Mouse (Mus musculus): ENCODE data around the gene Ppp2r5c. TPM values are rescaled to one million over a fixed set of nuclear protein-coding genes. Genes with fewer than 3 reads are reported as not detected.

Gene Ppp2r5c
- polyA plus RNA-seq, 1 experiment from 2014 or later = 180 TPM

DNA sequence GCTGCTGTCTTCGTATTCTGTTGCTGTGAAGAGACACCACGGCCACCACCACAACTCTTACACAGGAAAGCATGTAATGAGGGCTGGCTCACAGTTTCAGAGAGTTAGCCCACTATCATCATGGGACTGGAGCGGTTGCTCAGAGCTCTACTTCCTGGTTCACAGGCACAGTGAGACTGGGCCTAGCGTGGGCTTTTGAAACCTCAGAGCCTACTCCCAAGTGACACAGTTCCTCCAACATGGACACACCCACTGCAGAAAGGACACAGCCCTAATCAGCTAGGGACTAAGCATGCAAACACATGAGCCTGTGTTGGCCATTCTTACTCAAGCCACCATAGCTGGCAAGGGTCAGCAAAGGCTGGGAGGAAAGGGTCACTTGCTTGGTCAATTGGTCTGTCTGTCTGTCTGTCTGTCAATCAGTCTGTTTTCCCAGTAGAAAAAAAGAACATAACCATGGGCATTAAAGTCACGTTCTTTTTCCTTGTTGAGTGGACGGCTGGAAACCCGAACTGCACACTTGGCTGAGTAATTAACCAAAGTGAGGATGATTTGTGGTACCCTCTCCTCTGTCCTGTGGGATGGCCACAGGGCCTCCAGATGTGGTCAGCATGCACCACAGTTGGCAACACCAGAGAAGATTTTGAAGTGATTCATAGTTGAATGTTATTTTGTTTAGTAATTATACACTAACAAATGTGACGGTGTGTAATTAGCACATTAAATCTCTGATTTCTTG, 56.7 kb downstream of the Ppp2r5c start:
- no peak for TF ChIP-seq CTCF (IDR thresholded peaks at IDR 0.05; ENCODE audit: low read depth)
- Histone ChIP-seq H3K9ac (no peak overlapping the region), H3K27me3 (ENCODE audit: insufficient read depth, low read length) (no peaks in the 10 kb centered on the region), H3K27ac (ENCODE audit: low read depth) (peak overlapping the region; percentile 12; the same call in 1 of the 2 replicates), H3K4me1 (ENCODE audit: insufficient read depth) (no peaks in the 10 kb centered on the region), H3K4me2 (no peak overlapping the region), H3K4me3 (ENCODE audit: low read depth, low read length) (no peak overlapping the region), H3K9me3 (ENCODE audit: low read depth, low read length) (no peaks in the 10 kb centered on the region), H3K36me3 (ENCODE audit: insufficient read depth) (no peaks in the 10 kb centered on the region)
- WGBS = 80% methylated on average over 8 of the region's 8 CpGs
- ATAC-seq (ENCODE audit: insufficient read depth) = no peak
- DNase-seq = no peak

DNA sequence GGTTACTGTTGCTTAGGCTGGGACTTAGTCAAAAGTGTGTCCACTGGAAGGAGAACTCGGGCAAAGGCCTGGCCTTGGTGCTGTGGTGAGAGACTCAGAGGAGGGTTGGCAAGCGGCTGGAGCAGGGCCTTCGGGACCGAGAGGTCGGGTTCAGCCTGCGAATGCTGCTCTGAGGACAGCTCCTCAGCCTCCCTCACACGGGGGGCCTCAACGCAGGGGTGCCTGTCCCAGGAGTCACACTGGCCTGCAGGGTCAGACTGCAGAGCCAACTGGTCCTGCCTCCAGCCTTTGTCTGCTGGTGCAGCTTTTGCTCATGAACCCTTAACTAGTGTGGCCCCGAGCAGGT, 57.2 kb downstream of the Ppp2r5c start:
- H3K9ac ChIP-seq = no peak overlapping the region
- no peak overlapping the region for H3K27ac ChIP-seq (ENCODE audit: low read depth)
- DNase-seq = no peak
- no peak overlapping the region for H3K4me3 ChIP-seq (ENCODE audit: low read depth, low read length)
- H3K36me3 ChIP-seq (ENCODE audit: insufficient read depth) = no peaks in the 10 kb centered on the region
- no peaks in the 10 kb centered on the region for H3K27me3 ChIP-seq (ENCODE audit: insufficient read depth, low read length)
- ATAC-seq (ENCODE audit: insufficient read depth) = no peak
- no peaks in the 10 kb centered on the region for H3K4me1 ChIP-seq (ENCODE audit: insufficient read depth)
- 64% methylated on average over 9 of the region's 9 CpGs for WGBS
- no peak for TF ChIP-seq CTCF (IDR thresholded peaks at IDR 0.05; ENCODE audit: low read depth)
- H3K4me2 ChIP-seq = no peak overlapping the region
- H3K9me3 ChIP-seq (ENCODE audit: low read depth, low read length) = no peaks in the 10 kb centered on the region

DNA sequence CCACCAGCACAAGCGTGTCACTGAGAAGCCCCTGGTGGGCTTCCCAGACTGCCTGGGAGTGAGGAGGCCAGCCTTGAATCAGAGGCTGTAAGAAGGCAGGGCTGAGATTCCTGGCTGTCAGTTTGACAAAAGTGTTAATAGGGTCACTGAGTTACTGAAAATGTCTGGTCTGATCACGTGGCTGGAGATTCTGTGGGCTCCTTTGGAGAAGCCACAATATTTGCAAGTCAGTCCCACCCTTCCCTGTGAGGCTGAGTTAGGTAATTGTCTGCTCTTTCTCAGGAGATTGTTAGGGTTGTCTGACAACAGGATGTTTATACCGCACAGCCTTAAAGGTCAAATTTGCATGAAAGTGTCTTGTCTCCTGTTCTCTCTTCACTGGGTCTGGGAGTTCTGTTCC, 57.9 kb downstream of the Ppp2r5c start:
- H3K4me2 ChIP-seq = no peak overlapping the region
- H3K9me3 ChIP-seq (ENCODE audit: low read depth, low read length) = no peaks in the 10 kb centered on the region
- 28% methylated on average over 3 of the region's 3 CpGs for WGBS
- H3K4me1 ChIP-seq (ENCODE audit: insufficient read depth) = peaks cover 3% of the 10 kb centered on the region; the same call in 1 of the 2 replicates
- H3K4me3 ChIP-seq (ENCODE audit: low read depth, low read length) = no peak overlapping the region
- no peaks in the 10 kb centered on the region for H3K36me3 ChIP-seq (ENCODE audit: insufficient read depth)
- no peaks in the 10 kb centered on the region for H3K27me3 ChIP-seq (ENCODE audit: insufficient read depth, low read length)
- TF ChIP-seq CTCF (IDR thresholded peaks at IDR 0.05; ENCODE audit: low read depth) = no peak
- DNase-seq (no peak), ATAC-seq (ENCODE audit: insufficient read depth) (no peak)
- no peak overlapping the region for H3K27ac ChIP-seq (ENCODE audit: low read depth)
- H3K9ac ChIP-seq = no peak overlapping the region

DNA sequence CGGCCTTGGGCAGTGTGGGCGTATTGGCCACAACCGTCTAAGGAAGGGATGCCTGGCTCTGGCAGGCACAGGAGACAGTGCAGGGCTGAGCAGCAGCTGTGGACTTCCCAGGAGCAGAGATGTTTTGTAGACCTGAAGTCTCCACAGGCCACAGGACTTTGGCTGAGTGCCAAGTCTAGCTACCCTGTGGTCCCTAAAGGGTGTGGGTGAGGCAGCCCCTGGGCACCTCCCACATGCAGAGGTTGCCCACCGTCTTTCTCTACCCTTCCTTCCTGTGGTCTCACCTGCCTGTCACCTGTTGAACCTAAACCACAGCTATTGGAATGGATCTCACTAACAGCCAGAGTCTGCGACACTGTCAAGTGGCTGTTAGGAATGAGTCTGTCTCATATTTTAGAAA, 59.1 kb downstream of the Ppp2r5c start:
- Histone ChIP-seq H3K4me1 (ENCODE audit: insufficient read depth) (peaks cover 4% of the 10 kb centered on the region; the same call in 1 of the 2 replicates), H3K9me3 (ENCODE audit: low read depth, low read length) (no peaks in the 10 kb centered on the region), H3K27ac (ENCODE audit: low read depth) (no peak overlapping the region), H3K27me3 (ENCODE audit: insufficient read depth, low read length) (no peaks in the 10 kb centered on the region), H3K4me2 (no peak overlapping the region), H3K9ac (no peak overlapping the region), H3K4me3 (ENCODE audit: low read depth, low read length) (no peak overlapping the region), H3K36me3 (ENCODE audit: insufficient read depth) (no peaks in the 10 kb centered on the region)
- TF ChIP-seq CTCF (IDR thresholded peaks at IDR 0.05; ENCODE audit: low read depth) = no peak
- WGBS = 64% methylated on average over 5 of the region's 5 CpGs
- DNase-seq (no peak), ATAC-seq (ENCODE audit: insufficient read depth) (no peak)

- Histone ChIP-seq H3K9me3 (ENCODE audit: low read depth, low read length) (no peaks in the 10 kb centered on the region), H3K27ac (ENCODE audit: low read depth) (no peak overlapping the region), H3K9ac (no peak overlapping the region), H3K4me3 (ENCODE audit: low read depth, low read length) (no peak overlapping the region), H3K36me3 (ENCODE audit: insufficient read depth) (peaks cover 5% of the 10 kb centered on the region; the same call in 1 of the 2 replicates), H3K4me1 (ENCODE audit: insufficient read depth) (peaks cover 7% of the 10 kb centered on the region; the same call in 1 of the 2 replicates), H3K4me2 (no peak overlapping the region), H3K27me3 (ENCODE audit: insufficient read depth, low read length) (no peaks in the 10 kb centered on the region)
- no peak for ATAC-seq (ENCODE audit: insufficient read depth)
- WGBS = 54% methylated on average over 9 of the region's 9 CpGs
- no peak for TF ChIP-seq CTCF (IDR thresholded peaks at IDR 0.05; ENCODE audit: low read depth)
- no peak for DNase-seq
Measured at GRCm38 (mm10) chr12:110507714-110508297, 60.9 kb downstream of the Ppp2r5c start.

DNA sequence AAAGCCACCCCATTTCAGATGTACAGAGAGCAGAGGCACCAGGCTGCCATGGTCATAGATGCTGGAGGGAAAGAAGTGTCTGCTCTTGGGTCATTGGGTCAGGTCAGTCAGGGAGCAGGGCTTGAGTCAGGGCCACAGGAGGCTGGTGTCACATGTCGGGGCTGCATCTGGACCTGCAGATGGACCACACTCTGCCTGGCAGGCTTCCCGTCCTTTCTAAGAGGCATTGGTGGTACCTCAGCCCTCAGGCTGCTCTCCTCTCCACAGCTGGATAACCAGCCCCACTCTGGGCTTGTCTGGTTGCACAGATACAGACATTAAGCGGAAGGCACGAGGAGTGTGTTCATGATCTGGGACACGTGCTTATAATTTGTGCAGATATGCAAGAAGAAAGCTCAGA, 61.8 kb downstream of the Ppp2r5c start:
- DNase-seq (no peak), ATAC-seq (ENCODE audit: insufficient read depth) (no peak)
- no peaks in the 10 kb centered on the region for H3K9me3 ChIP-seq (ENCODE audit: low read depth, low read length)
- TF ChIP-seq CTCF (IDR thresholded peaks at IDR 0.05; ENCODE audit: low read depth) = no peak
- WGBS = 77% methylated on average over 5 of the region's 5 CpGs
- H3K27me3 ChIP-seq (ENCODE audit: insufficient read depth, low read length) = no peaks in the 10 kb centered on the region
- no peak overlapping the region for H3K9ac ChIP-seq
- H3K36me3 ChIP-seq (ENCODE audit: insufficient read depth) = peaks cover 10% of the 10 kb centered on the region; the same call in 1 of the 2 replicates
- no peak overlapping the region for H3K4me3 ChIP-seq (ENCODE audit: low read depth, low read length)
- H3K4me2 ChIP-seq = no peak overlapping the region
- H3K4me1 ChIP-seq (ENCODE audit: insufficient read depth) = peaks cover 7% of the 10 kb centered on the region; the same call in 1 of the 2 replicates
- H3K27ac ChIP-seq (ENCODE audit: low read depth) = no peak overlapping the region

- WGBS = 54% methylated on average over 9 of the region's 9 CpGs
- Histone ChIP-seq H3K27me3 (ENCODE audit: insufficient read depth, low read length) (no peaks in the 10 kb centered on the region), H3K4me2 (no peak overlapping the region), H3K4me3 (ENCODE audit: low read depth, low read length) (no peak overlapping the region), H3K9me3 (ENCODE audit: low read depth, low read length) (no peaks in the 10 kb centered on the region), H3K27ac (ENCODE audit: low read depth) (peak overlapping the region; percentile 80), H3K36me3 (ENCODE audit: insufficient read depth) (peaks cover 10% of the 10 kb centered on the region; the same call in 1 of the 2 replicates), H3K9ac (no peak overlapping the region; the same call in 1 of the 2 replicates), H3K4me1 (ENCODE audit: insufficient read depth) (peaks cover 7% of the 10 kb centered on the region; the same call in 1 of the 2 replicates)
- ATAC-seq (ENCODE audit: insufficient read depth) (no peak; the same call in 1 of the 2 replicates), DNase-seq (peak; percentile 74)
- TF ChIP-seq CTCF (IDR thresholded peaks at IDR 0.05; ENCODE audit: low read depth) = no peak
Measured at GRCm38 (mm10) chr12:110510171-110510871, 63.4 kb downstream of the Ppp2r5c start.

Data from lung, embryonic 14.5 days (tissue).